Mouse (Mus musculus): ENCODE measurements at regions not wholly inside any gene's neighbourhood (a gene's known extent, or its start where the extent isn't known, plus 50 kb on each side); places are given as distances from the start of the nearest gene placed in this dataset.
"Not testable (repeated sequence)": the region's sequence is repeated elsewhere in the genome, so short reads cannot be mapped to it uniquely, and the experiment has no call there.

- DNase-seq = no peak
Measured at GRCm38 (mm10) chr3:68794380-68795014, 74.9 kb upstream of the 1110032F04Rik start.

- DNase-seq = no peak
Measured at GRCm38 (mm10) chr3:68795641-68796040, 73.7 kb upstream of the 1110032F04Rik start.

GRCm38 (mm10) chr3:68798408-68798807 is 71.0 kb upstream of the 1110032F04Rik start:
- DNase-seq = not testable (repeated sequence)

- DNase-seq = no peak
Measured at GRCm38 (mm10) chr3:68808866-68809265, 60.5 kb upstream of the 1110032F04Rik start.

GRCm38 (mm10) chr3:68813461-68813860 is 55.9 kb upstream of the 1110032F04Rik start:
- no peak for DNase-seq

GRCm38 (mm10) chr3:68814011-68814690 is 55.2 kb upstream of the 1110032F04Rik start:
- no peak for DNase-seq

- no peak for DNase-seq
Measured at GRCm38 (mm10) chr3:68815621-68816020, 53.8 kb upstream of the 1110032F04Rik start.

GRCm38 (mm10) chr3:68817321-68817720 is 52.1 kb upstream of the 1110032F04Rik start:
- no peak for DNase-seq

Data from gastrocnemius, postnatal 25 days (tissue).